ENCODE assay signal across 12 mouse cellular contexts in genomic region chr1:24133853-24134252, GRCm38 (mm10). TPM values are rescaled to one million over a fixed set of nuclear protein-coding genes. Genes with fewer than 3 reads are reported as not detected.
DNase-seq lines count a peak whose midpoint lies in the region; ATAC-seq lines count a peak whose summit lies in the region.
"Had no signal": no experiment of that assay in that cellular context is flagged by ENCODE, and none has a peak within 500 bp of the region (broad histone marks: within the 10 kb centered on the region; RNA-seq: fewer than 3 reads in every experiment).

No protein-coding gene starts in this region.

- no peak overlapping the region for H3K4me3 ChIP-seq in kidney, embryonic 15.5 days (replicated peaks)
- no peak overlapping the region for H3K4me3 ChIP-seq in hindbrain, embryonic 16.5 days (ENCODE audit: low read length)
- peak overlapping the region; percentile 8; the same call in 1 of the 2 replicates for H3K4me3 ChIP-seq in neural tube, embryonic 13.5 days

- no peak overlapping the region for H3K27ac ChIP-seq in kidney, embryonic 15.5 days
- H3K27ac ChIP-seq in hindbrain, embryonic 16.5 days (ENCODE audit: low read depth, low read length): no peak overlapping the region
- H3K27ac ChIP-seq in neural tube, embryonic 13.5 days (replicated peaks): no peak overlapping the region

- H3K36me3 ChIP-seq in kidney, embryonic 15.5 days: no peaks in the 10 kb centered on the region
- no peaks in the 10 kb centered on the region for H3K36me3 ChIP-seq in hindbrain, embryonic 16.5 days (ENCODE audit: control insufficient read depth, insufficient read depth, low read length)
- no peaks in the 10 kb centered on the region for H3K36me3 ChIP-seq in neural tube, embryonic 13.5 days

- no peaks in the 10 kb centered on the region for H3K9me3 ChIP-seq in kidney, embryonic 15.5 days (replicated peaks)
- no peaks in the 10 kb centered on the region for H3K9me3 ChIP-seq in hindbrain, embryonic 16.5 days (ENCODE audit: control insufficient read depth, low read length)
- no peaks in the 10 kb centered on the region for H3K9me3 ChIP-seq in neural tube, embryonic 13.5 days

- 45% methylated on average over 19 of the region's 19 CpGs for WGBS in kidney, embryonic 15.5 days
- 32% methylated on average over 19 of the region's 19 CpGs for WGBS in hindbrain, embryonic 16.5 days
- 38% methylated on average over 19 of the region's 19 CpGs for WGBS in neural tube, embryonic 13.5 days

- ATAC-seq in kidney, embryonic 15.5 days (replicated peaks; ENCODE audit: low FRiP score): no peak
- ATAC-seq in hindbrain, embryonic 16.5 days: no peak
- peak; percentile 65 for ATAC-seq in neural tube, embryonic 13.5 days (ENCODE audit: low read depth)

- H3K4me2 ChIP-seq in kidney, embryonic 15.5 days: peak overlapping the region; percentile 25
- H3K4me2 ChIP-seq in hindbrain, embryonic 16.5 days (ENCODE audit: low read length): peak overlapping the region; percentile 41
- peak overlapping the region; percentile 36 for H3K4me2 ChIP-seq in neural tube, embryonic 13.5 days

- H3K27me3 ChIP-seq in kidney, embryonic 15.5 days: peaks cover 5% of the 10 kb centered on the region; the same call in 1 of the 2 replicates
- no peaks in the 10 kb centered on the region for H3K27me3 ChIP-seq in hindbrain, embryonic 16.5 days (replicated peaks; ENCODE audit: control insufficient read depth, insufficient read depth, low read length)
- no peaks in the 10 kb centered on the region for H3K27me3 ChIP-seq in neural tube, embryonic 13.5 days

- no peaks in the 10 kb centered on the region for H3K4me1 ChIP-seq in kidney, embryonic 15.5 days
- no peaks in the 10 kb centered on the region for H3K4me1 ChIP-seq in hindbrain, embryonic 16.5 days (ENCODE audit: control insufficient read depth, insufficient read depth, low read depth, low read length)
- H3K4me1 ChIP-seq in neural tube, embryonic 13.5 days (replicated peaks): no peaks in the 10 kb centered on the region

- no peak overlapping the region for H3K9ac ChIP-seq in kidney, embryonic 15.5 days
- H3K9ac ChIP-seq in hindbrain, embryonic 16.5 days (ENCODE audit: low read depth, low read length): no peak overlapping the region
- H3K9ac ChIP-seq in neural tube, embryonic 13.5 days: peak overlapping the region; percentile 45

- peak; percentile 2 to 6 for DNase-seq in cerebellum, adult 18-20 months
- DNase-seq in cerebellum, adult 11 months: no peak
- DNase-seq in kidney, adult 11 months: no peak
- no peak for DNase-seq in spleen, postnatal 36 days (ENCODE audit: low spot score in 2 of 2)
- DNase-seq in adrenal gland, postnatal 10 days: no peak
- DNase-seq: heart, postnatal 4 days; lung, postnatal 36 days; thymus, adult 2 months had no signal

RNA-seq across cellular contexts. Expression of gene Fam135a, which starts 33.7 kb away (rescaled TPM):
- polyA plus RNA-seq in kidney, embryonic 15.5 days (2015; fragmentation: Nextera tagmentation; extraction: Ambion mirVana): 31.8 and 32.5 TPM in 2 replicates
- polyA plus RNA-seq in hindbrain, embryonic 16.5 days (2015; fragmentation: Nextera tagmentation; extraction: Ambion mirVana): 23.3 and 23.9 TPM in 2 replicates
- polyA plus RNA-seq in neural tube, embryonic 13.5 days (2015; fragmentation: Nextera tagmentation; extraction: Ambion mirVana): 39.3 and 39.5 TPM in 2 replicates
- total RNA-seq in adrenal gland, postnatal 10 days (2021): 10 to 100 TPM; 18.4 to 23.8 TPM

RNA-seq across cellular contexts. Expression of gene Col9a1, which starts 43.6 kb away (rescaled TPM):
- 8.1 and 12.7 TPM in 2 replicates for polyA plus RNA-seq in kidney, embryonic 15.5 days (2015; fragmentation: Nextera tagmentation; extraction: Ambion mirVana)
- 1.8 and 3.8 TPM in 2 replicates for polyA plus RNA-seq in hindbrain, embryonic 16.5 days (2015; fragmentation: Nextera tagmentation; extraction: Ambion mirVana)
- 11.9 and 21.7 TPM in 2 replicates for polyA plus RNA-seq in neural tube, embryonic 13.5 days (2015; fragmentation: Nextera tagmentation; extraction: Ambion mirVana)
- 1 to 10 TPM in 1 of 2 experiments, not detected in 1; 1.2 TPM for total RNA-seq in adrenal gland, postnatal 10 days (2021)
- total RNA-seq: liver, adult 2 months had no signal
- polyA plus RNA-seq: liver, adult 2 months had no signal

Comparison
In these comparisons a context has a peak if more than half of its experiments do, and no peak if none do; other contexts are left out.
1. DNase-seq: peak in cerebellum, adult 18-20 months (2 of 2); none in cerebellum, adult 11 months (single experiment), kidney, adult 11 months (single experiment), spleen, postnatal 36 days (0 of 2) and adrenal gland, postnatal 10 days (single experiment).
2. Peak in every context shown above with its lines, with median percentiles within 50 percentile points of each other: H3K4me2 ChIP-seq.